Mouse (Mus musculus) olfactory bulb, adult 2 months (tissue): Measurements from ENCODE around the gene 4931429L15Rik.

Experiments
- CTCF ChIP-seq: fragments of 200-500 bp; IDR thresholded peaks from 2 replicates; pipeline ENCODE4 v1.5.1; 2012; ENCODE audit warnings: low read depth, mild to moderate bottlenecking, low read length, moderate library complexity; ENCODE audit not compliant: insufficient read depth
- POLR2A ChIP-seq: fragments of 200-500 bp; IDR thresholded peaks from 2 replicates; pipeline ENCODE4 v1.6.1; 2012; ENCODE audit warnings: mild to moderate bottlenecking, low read depth, low read length, moderate library complexity; ENCODE audit not compliant: insufficient read depth

DNA sequence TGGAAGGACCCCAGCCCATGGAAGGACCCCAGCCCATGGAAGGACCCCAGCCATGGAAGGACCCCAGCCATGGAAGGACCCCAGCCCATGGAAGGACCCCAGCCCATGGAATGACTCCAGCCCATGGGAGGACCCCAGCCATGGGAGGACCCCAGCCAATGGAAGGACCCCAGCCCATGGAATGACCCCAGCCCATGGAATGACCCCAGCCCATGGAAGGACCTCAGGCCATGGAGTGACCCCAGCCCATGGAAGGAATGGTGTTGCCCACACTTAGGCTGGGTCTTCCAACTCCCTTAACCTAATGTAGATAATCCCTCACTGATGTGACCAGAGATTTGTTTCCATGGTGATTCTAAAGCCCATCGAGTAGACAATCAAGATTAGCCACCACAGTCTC, 11.5 kb upstream of the 4931429L15Rik start:
- TF ChIP-seq CTCF (no peak), POLR2A (no peak)
